Mouse (Mus musculus): ENCODE data around the gene Hist3h2a. TPM values are rescaled to one million over a fixed set of nuclear protein-coding genes. Genes with fewer than 3 reads are reported as not detected.
"Not testable (repeated sequence)": the region's sequence is repeated elsewhere in the genome, so short reads cannot be mapped to it uniquely, and the experiment has no call there.

Gene Hist3h2a
- polyA plus RNA-seq, 1 experiment from 2014 or later = 31.8 TPM

DNA sequence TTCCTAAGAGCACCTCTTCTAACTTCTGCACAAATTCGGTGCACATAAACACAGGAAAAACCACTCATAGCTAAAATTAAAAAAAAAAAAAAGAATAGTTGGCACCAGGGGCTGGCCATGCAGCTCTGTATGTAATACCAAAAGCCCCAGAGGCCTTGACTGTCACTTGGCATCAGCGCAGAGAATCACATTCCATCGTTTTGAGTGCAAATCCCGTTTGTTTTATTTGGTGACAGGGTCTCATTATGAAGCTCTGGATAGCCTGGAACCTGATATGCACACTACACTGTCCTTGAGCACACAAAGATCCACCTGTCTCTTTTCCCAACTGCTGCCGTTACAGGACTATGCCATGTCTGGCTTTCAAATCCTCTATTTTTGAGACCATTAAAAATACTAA is 3.3 kb upstream of the Hist3h2a start:
- no peaks in the 10 kb centered on the region; the same call in 1 of the 2 replicates for H3K36me3 ChIP-seq (ENCODE audit: control insufficient read depth, insufficient read depth, low read length)
- no peak overlapping the region for H3K27ac ChIP-seq (ENCODE audit: low read depth, low read length)
- no peak overlapping the region for H3K4me2 ChIP-seq (replicated peaks; ENCODE audit: low read depth, low read length)
- H3K9me3 ChIP-seq (ENCODE audit: control insufficient read depth, low read length) = no peaks in the 10 kb centered on the region
- no peak overlapping the region for H3K9ac ChIP-seq (ENCODE audit: low read depth, low read length)
- H3K4me1 ChIP-seq (ENCODE audit: control insufficient read depth, insufficient read depth, low read length) = peaks cover 11% of the 10 kb centered on the region; the same call in 1 of the 2 replicates
- 0 out of 2 replicates have a peak, but pooled peaks cover 3% of the 10 kb centered on the region for H3K27me3 ChIP-seq (ENCODE audit: control insufficient read depth, insufficient read depth, low read length)
- 70% methylated on average over 5 of the region's 5 CpGs for WGBS
- no peak for ATAC-seq (ENCODE audit: low FRiP score, low TSS enrichment)
- no peak overlapping the region for H3K4me3 ChIP-seq (ENCODE audit: low read length)

DNA sequence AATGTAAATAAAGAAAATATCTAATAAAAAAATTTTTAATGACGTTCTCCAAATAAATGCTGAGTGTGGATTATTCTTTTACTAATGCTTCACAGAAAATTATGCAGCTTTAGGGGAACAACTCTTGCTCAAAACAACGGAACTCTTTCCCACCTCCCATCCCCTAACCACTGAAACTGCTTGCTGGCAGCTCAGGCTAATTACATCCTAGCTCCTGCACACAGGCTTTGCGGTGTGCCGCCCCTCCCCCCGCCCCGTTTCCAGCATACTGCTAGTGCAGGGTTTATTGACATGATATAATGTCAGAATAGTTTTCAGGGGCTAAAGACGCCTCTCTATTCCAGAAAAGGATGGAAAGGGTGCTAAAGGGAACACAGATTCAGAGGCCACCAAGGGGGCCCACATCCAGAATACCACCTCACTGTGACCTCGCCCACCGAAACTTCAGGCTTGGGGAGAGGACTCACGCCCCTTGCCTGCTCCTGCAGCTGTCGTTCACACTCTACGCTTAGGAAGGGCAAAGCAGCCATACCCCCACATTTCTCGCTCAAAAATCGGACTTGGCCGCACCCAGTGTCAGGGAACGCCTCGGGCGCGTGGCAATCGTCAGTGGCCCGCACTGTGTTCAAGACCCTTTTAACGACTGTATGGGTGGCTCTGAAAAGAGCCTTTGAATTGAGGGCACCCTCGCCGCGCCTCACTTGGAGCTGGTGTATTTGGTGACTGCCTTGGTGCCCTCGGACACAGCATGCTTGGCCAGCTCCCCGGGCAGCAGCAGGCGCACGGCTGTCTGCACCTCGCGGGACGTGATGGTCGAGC is 925 bp upstream of the Hist3h2a start:
- Histone ChIP-seq H3K9me3 (ENCODE audit: control insufficient read depth, low read length) (no peaks in the 10 kb centered on the region), H3K27me3 (ENCODE audit: control insufficient read depth, insufficient read depth, low read length) (0 out of 2 replicates have a peak, but pooled peaks cover 3% of the 10 kb centered on the region), H3K27ac (ENCODE audit: low read depth, low read length) (peak overlapping the region; percentile 100), H3K36me3 (ENCODE audit: control insufficient read depth, insufficient read depth, low read length) (peaks cover 11% of the 10 kb centered on the region), H3K4me3 (ENCODE audit: low read length) (peak overlapping the region; percentile 56), H3K9ac (ENCODE audit: low read depth, low read length) (peak overlapping the region; percentile 93), H3K4me1 (ENCODE audit: control insufficient read depth, insufficient read depth, low read length) (peaks cover 20% of the 10 kb centered on the region; the same call in 1 of the 2 replicates), H3K4me2 (replicated peaks; ENCODE audit: low read depth, low read length) (peak overlapping the region; percentile 79)
- peak; percentile 5 for ATAC-seq (ENCODE audit: low FRiP score, low TSS enrichment)
- 1% methylated on average over 33 of the region's 33 CpGs for WGBS

DNA sequence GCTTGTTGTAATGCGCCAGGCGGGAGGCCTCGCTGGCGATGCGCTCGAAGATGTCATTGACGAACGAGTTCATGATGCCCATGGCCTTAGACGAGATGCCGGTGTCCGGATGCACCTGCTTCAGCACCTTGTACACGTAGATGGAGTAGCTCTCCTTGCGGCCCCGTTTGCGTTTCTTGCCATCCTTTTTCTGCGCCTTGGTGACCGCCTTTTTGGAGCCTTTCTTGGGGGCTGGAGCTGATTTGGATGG is 390 bp upstream of the Hist3h2a start:
- Histone ChIP-seq H3K36me3 (ENCODE audit: control insufficient read depth, insufficient read depth, low read length) (peaks cover 11% of the 10 kb centered on the region), H3K4me3 (ENCODE audit: low read length) (peak overlapping the region; percentile 56), H3K4me1 (ENCODE audit: control insufficient read depth, insufficient read depth, low read length) (peaks cover 21% of the 10 kb centered on the region; the same call in 1 of the 2 replicates), H3K9ac (ENCODE audit: low read depth, low read length) (peak overlapping the region; percentile 93), H3K27ac (ENCODE audit: low read depth, low read length) (peak overlapping the region; percentile 100), H3K4me2 (replicated peaks; ENCODE audit: low read depth, low read length) (peak overlapping the region; percentile 79)
- H3K27me3 ChIP-seq (ENCODE audit: control insufficient read depth, insufficient read depth, low read length); H3K9me3 ChIP-seq (ENCODE audit: control insufficient read depth, low read length); ATAC-seq (ENCODE audit: low FRiP score, low TSS enrichment): not testable (repeated sequence)
- WGBS = 0% methylated on average over 17 of the region's 17 CpGs

DNA sequence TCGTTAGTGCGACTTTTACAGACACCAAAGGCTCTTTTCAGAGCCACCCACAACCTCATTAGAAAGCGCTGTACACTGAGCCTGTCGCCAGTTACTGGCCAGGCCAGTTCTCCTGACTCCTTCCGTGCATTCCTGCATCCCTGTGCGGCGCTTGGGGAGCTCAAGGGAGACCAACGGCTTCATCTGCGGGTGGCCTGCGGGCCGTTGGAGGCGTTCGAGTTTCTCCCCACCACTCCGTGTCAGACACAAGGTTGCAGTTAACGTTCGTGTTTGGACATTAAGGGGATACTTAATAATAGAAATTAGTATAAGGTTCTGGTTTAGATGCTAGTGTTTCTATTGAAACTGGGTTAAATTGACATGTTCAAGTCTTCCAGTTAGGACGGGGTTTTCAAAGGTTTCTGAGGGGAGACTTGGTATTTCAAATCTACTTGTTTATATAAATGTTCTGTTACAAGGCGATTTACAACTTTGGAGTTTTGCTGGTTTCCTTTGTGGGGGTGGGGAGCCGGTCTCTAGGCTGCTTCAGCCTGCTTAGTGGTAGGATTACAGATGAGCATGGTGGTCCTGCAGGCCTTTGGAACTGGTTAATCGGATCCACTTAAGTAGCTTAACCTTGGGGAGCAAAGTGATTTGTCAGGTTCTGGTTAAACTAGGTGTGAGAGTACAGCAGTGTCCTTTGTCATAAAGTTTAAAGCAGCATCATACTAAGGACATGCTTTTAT is 820 bp downstream of the Hist3h2a start:
- peak overlapping the region; percentile 87 for H3K4me2 ChIP-seq (replicated peaks; ENCODE audit: low read depth, low read length)
- 0 out of 2 replicates have a peak, but pooled peaks cover 3% of the 10 kb centered on the region for H3K27me3 ChIP-seq (ENCODE audit: control insufficient read depth, insufficient read depth, low read length)
- H3K27ac ChIP-seq (ENCODE audit: low read depth, low read length) = peak overlapping the region; percentile 100
- WGBS = under 1% methylated on average over 20 of the region's 20 CpGs
- peak overlapping the region; percentile 93 for H3K9ac ChIP-seq (ENCODE audit: low read depth, low read length)
- peaks cover 21% of the 10 kb centered on the region; the same call in 1 of the 2 replicates for H3K4me1 ChIP-seq (ENCODE audit: control insufficient read depth, insufficient read depth, low read length)
- no peaks in the 10 kb centered on the region for H3K9me3 ChIP-seq (ENCODE audit: control insufficient read depth, low read length)
- peak overlapping the region; percentile 56 for H3K4me3 ChIP-seq (ENCODE audit: low read length)
- ATAC-seq (ENCODE audit: low FRiP score, low TSS enrichment) = no peak
- peaks cover 11% of the 10 kb centered on the region for H3K36me3 ChIP-seq (ENCODE audit: control insufficient read depth, insufficient read depth, low read length)

DNA sequence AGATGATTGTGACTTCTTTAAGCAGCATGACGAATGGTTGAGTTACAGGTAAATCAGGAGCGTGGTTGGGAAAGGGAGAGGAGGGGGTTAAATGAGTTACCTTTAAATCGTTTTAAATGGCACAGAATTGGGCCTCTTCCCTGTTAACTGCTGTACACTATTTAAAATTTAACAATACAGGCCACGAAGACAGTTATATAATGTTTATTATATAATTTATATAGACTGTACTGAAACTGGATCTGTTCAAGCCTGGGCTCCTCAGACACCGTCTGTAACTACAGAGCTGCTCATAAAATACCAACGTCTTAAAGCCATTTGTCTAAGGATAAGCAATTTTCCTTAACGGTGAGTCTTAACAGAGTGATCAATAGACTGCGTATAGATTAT is 1.4 kb downstream of the Hist3h2a start:
- H3K9ac ChIP-seq (ENCODE audit: low read depth, low read length) = peak overlapping the region; percentile 93
- H3K27me3 ChIP-seq (ENCODE audit: control insufficient read depth, insufficient read depth, low read length) = 0 out of 2 replicates have a peak, but pooled peaks cover 3% of the 10 kb centered on the region
- H3K4me3 ChIP-seq (ENCODE audit: low read length) = peak overlapping the region; percentile 56
- peaks cover 11% of the 10 kb centered on the region for H3K36me3 ChIP-seq (ENCODE audit: control insufficient read depth, insufficient read depth, low read length)
- H3K4me1 ChIP-seq (ENCODE audit: control insufficient read depth, insufficient read depth, low read length) = peaks cover 21% of the 10 kb centered on the region; the same call in 1 of the 2 replicates
- H3K4me2 ChIP-seq (replicated peaks; ENCODE audit: low read depth, low read length) = peak overlapping the region; percentile 87
- no peak for ATAC-seq (ENCODE audit: low FRiP score, low TSS enrichment)
- H3K9me3 ChIP-seq (ENCODE audit: control insufficient read depth, low read length) = no peaks in the 10 kb centered on the region
- 23% methylated on average over 8 of the region's 8 CpGs for WGBS
- peak overlapping the region; percentile 100; the same call in 1 of the 2 replicates for H3K27ac ChIP-seq (ENCODE audit: low read depth, low read length)

DNA sequence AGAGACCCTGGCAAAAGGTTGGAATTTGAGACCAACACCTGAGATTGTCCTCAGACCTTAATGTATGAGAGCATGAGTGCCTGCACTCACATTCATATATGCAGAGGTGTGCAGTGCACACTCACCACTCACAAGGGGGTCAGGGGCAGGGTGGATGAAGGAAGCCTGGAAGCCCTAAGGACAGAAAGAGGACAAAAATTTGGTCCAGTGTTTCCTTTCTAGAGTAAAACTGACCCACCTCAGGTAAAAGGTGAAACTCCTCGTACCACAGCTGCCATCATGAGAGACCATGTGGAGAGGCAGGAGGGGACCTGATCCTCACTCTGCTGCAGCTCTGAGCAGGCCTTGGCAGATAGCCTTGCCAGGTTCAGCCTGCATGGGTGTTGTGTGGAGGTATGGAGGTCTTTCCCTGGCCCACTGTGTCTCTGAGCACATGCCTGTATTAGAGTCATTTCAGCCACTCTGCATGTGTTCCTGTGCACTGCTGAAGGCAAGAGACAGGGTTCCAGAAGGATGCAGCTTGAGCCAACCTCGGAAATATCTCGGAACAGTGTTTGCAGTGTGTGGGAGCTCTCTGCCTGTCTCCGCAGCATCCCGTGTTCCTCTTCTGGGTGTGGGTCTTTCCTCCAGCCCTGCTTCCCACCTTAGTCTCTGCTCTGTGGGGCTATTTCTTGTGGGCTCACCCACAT is 2.9 kb downstream of the Hist3h2a start:
- ATAC-seq (ENCODE audit: low FRiP score, low TSS enrichment) = no peak
- Histone ChIP-seq H3K27me3 (ENCODE audit: control insufficient read depth, insufficient read depth, low read length) (peaks cover 4% of the 10 kb centered on the region), H3K4me2 (replicated peaks; ENCODE audit: low read depth, low read length) (peak overlapping the region; percentile 87; the same call in 1 of the 2 replicates), H3K36me3 (ENCODE audit: control insufficient read depth, insufficient read depth, low read length) (peaks cover 11% of the 10 kb centered on the region), H3K27ac (ENCODE audit: low read depth, low read length) (no peak overlapping the region), H3K4me1 (ENCODE audit: control insufficient read depth, insufficient read depth, low read length) (peaks cover 21% of the 10 kb centered on the region; the same call in 1 of the 2 replicates), H3K9ac (ENCODE audit: low read depth, low read length) (peak overlapping the region; percentile 93; the same call in 1 of the 2 replicates), H3K4me3 (ENCODE audit: low read length) (no peak overlapping the region; the same call in 1 of the 2 replicates), H3K9me3 (ENCODE audit: control insufficient read depth, low read length) (peaks cover 9% of the 10 kb centered on the region)
- 82% methylated on average over 5 of the region's 5 CpGs for WGBS

DNA sequence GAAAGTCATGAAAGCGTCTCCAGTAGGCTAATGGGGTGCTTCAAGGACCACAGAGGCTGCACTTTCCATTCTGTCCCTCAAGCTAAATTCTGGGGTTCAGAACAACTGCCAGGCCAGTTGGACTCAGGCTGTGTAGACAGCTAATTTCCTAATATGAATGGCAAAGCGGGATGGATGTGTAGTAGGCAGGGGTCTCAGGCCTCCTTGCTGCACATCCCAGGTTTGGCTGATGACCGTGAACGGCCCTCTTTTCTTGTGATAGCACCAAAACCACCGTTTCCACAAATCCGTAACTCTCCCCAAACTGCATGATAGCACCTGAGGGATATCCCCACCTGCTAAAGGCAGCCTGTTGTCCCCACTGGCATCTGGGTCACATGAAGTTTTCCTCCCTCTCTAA is 4.1 kb downstream of the Hist3h2a start:
- Histone ChIP-seq H3K4me1 (ENCODE audit: control insufficient read depth, insufficient read depth, low read length) (peaks cover 21% of the 10 kb centered on the region; the same call in 1 of the 2 replicates), H3K4me2 (replicated peaks; ENCODE audit: low read depth, low read length) (no peak overlapping the region), H3K27me3 (ENCODE audit: control insufficient read depth, insufficient read depth, low read length) (peaks cover 4% of the 10 kb centered on the region), H3K9ac (ENCODE audit: low read depth, low read length) (peak overlapping the region; percentile 18; the same call in 1 of the 2 replicates), H3K36me3 (ENCODE audit: control insufficient read depth, insufficient read depth, low read length) (peaks cover 11% of the 10 kb centered on the region), H3K4me3 (ENCODE audit: low read length) (no peak overlapping the region), H3K27ac (ENCODE audit: low read depth, low read length) (no peak overlapping the region), H3K9me3 (ENCODE audit: control insufficient read depth, low read length) (peaks cover 9% of the 10 kb centered on the region)
- 87% methylated on average over 6 of the region's 6 CpGs for WGBS
- no peak for ATAC-seq (ENCODE audit: low FRiP score, low TSS enrichment)

DNA sequence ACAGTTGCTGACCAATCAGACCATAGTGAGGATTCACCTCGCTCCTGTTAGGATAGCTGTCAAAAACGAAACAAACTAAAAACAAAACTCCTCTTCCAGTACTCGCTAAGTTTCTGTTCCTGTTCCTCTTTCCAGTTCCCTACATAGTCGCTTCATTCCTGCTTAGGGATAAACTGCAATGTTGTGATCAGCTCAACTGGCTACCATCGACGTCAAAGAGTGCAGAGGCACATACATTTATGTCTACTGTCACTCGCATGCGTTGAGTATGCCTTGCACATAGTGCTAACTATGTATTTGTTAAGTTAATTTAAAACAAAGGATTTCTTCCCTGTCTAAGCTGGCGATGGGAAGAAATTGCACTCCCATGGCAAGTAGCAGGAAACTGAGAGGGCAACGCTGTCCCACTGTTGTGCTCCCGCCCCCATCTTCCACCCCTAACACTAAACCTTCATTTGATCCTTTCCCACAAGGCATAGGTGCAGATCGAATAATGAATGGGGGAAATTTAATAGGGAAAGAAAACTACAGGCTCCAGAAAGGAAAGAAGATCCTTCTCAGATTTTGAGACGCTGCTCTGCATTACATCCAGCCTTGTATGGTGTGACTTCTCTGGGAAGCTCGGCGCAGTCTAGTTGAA is 4.8 kb downstream of the Hist3h2a start:
- Histone ChIP-seq H3K36me3 (ENCODE audit: control insufficient read depth, insufficient read depth, low read length) (peaks cover 11% of the 10 kb centered on the region), H3K27ac (ENCODE audit: low read depth, low read length) (no peak overlapping the region), H3K4me2 (replicated peaks; ENCODE audit: low read depth, low read length) (peak overlapping the region; percentile 81), H3K4me1 (ENCODE audit: control insufficient read depth, insufficient read depth, low read length) (peaks cover 21% of the 10 kb centered on the region; the same call in 1 of the 2 replicates), H3K9me3 (ENCODE audit: control insufficient read depth, low read length) (peaks cover 9% of the 10 kb centered on the region), H3K4me3 (ENCODE audit: low read length) (peak overlapping the region; percentile 46), H3K9ac (ENCODE audit: low read depth, low read length) (peak overlapping the region; percentile 42; the same call in 1 of the 2 replicates), H3K27me3 (ENCODE audit: control insufficient read depth, insufficient read depth, low read length) (peaks cover 4% of the 10 kb centered on the region)
- whole genome bisulfite sequencing = 35% methylated on average over 15 of the region's 15 CpGs
- ATAC-seq (ENCODE audit: low FRiP score, low TSS enrichment) = no peak
